Mouse (Mus musculus) limb, embryonic 11.5 days (tissue): ENCODE results near the gene Mst1r. TPM values are rescaled to one million over a fixed set of nuclear protein-coding genes. Genes with fewer than 3 reads are reported as not detected.
A peak's percentile ranks its signal among the peaks of the same experiment; 100 is the strongest.

ENCODE experiments used
- ATAC-seq: fragments of 200-750 bp; cut with Nextera tagmentation; 2 replicates; pipeline ENCODE4 v1.8.0; 2017; ENCODE audit warnings: low read depth; ENCODE audit not compliant: insufficient number of reproducible peaks, low FRiP score, low TSS enrichment
- DNase-seq: peaks from one replicate; pipeline ENCODE4 v3.0.0-alpha.2; 2015; ENCODE audit warnings: low spot score
- H3K27ac ChIP-seq: fragments of 300-500 bp; sonication (generic); replicated peaks from 2 replicates; pipeline ENCODE4 v1.5.1; 2014; ENCODE audit warnings: low read depth, mild to moderate bottlenecking, low read length
- H3K27me3 ChIP-seq: fragments of 300-500 bp; sonication (generic); 2 replicates; pipeline ENCODE4 v1.6.1; 2014; ENCODE audit warnings: mild to moderate bottlenecking, low read length, mixed read lengths; ENCODE audit not compliant: control insufficient read depth, insufficient read depth
- H3K36me3 ChIP-seq: fragments of 300-500 bp; sonication (generic); 2 replicates; pipeline ENCODE4 v1.6.1; 2014; ENCODE audit warnings: mild to moderate bottlenecking, low read length, moderate library complexity, mixed read lengths; ENCODE audit not compliant: control insufficient read depth, insufficient read depth
- H3K4me1 ChIP-seq: fragments of 300-500 bp; sonication (generic); 2 replicates; pipeline ENCODE4 v1.6.1; 2014; ENCODE audit warnings: low read length, mixed read lengths; ENCODE audit not compliant: control insufficient read depth, insufficient read depth
- H3K4me2 ChIP-seq: fragments of 300-500 bp; sonication (generic); 2 replicates; pipeline ENCODE4 v1.6.1; 2014; ENCODE audit warnings: low read depth, mild to moderate bottlenecking, moderate library complexity; ENCODE audit not compliant: severe bottlenecking
- H3K4me3 ChIP-seq: fragments of 300-500 bp; sonication (generic); 2 replicates; pipeline ENCODE4 v1.5.1; 2014; ENCODE audit warnings: low read depth, low read length
- H3K9ac ChIP-seq: fragments of 300-500 bp; sonication (generic); 2 replicates; pipeline ENCODE4 v1.6.1; 2014; ENCODE audit warnings: mild to moderate bottlenecking, low read length
- H3K9me3 ChIP-seq: fragments of 300-500 bp; sonication (generic); 2 replicates; pipeline ENCODE4 v1.6.1; 2016; ENCODE audit warnings: low read length; ENCODE audit not compliant: control insufficient read depth
- WGBS: fragments of 180-500 bp; shearing (Covaris S2); extraction: QIAGEN DNeasy Blood & Tissue Kit; methylation state at CpG from one replicate; pipeline ENCODE4 v1.1.7; 2014; 5-methylcytosine and 5-hydroxymethylcytosine counted together
- polyA plus RNA-seq: library from polyadenylated mRNA; unstranded; fragments of >200 nt; fragmentation: Nextera tagmentation; extraction: Ambion mirVana; gene quantifications from 2 replicates; pipeline ENCODE4 v1.2.1, GENCODE M21; 2014

The Mst1r gene
- polyA plus RNA-seq, 1 experiment from 2014 or later: 0.36 TPM

GRCm38 (mm10) chr9:107919441-107919840, 12.8 kb downstream of the Mst1r start:
- H3K4me3 ChIP-seq: no peak overlapping the region
- peaks cover 7% of the 10 kb centered on the region; the same call in 1 of the 2 replicates for H3K4me1 ChIP-seq
- H3K36me3 ChIP-seq: no peaks in the 10 kb centered on the region
- H3K27ac ChIP-seq: no peak overlapping the region
- ATAC-seq (no peak), DNase-seq (no peak)
- H3K9ac ChIP-seq: no peak overlapping the region
- no peak overlapping the region for H3K4me2 ChIP-seq
- H3K9me3 ChIP-seq: no peaks in the 10 kb centered on the region
- no peaks in the 10 kb centered on the region for H3K27me3 ChIP-seq
- 89% methylated on average over 5 of the region's 5 CpGs for WGBS

GRCm38 (mm10) chr9:107923021-107923420, 16.3 kb downstream of the Mst1r start:
- 39% methylated on average over 7 of the region's 7 CpGs for WGBS
- no peak for ATAC-seq
- no peaks in the 10 kb centered on the region for H3K9me3 ChIP-seq
- peaks cover 3% of the 10 kb centered on the region; the same call in 1 of the 2 replicates for H3K4me1 ChIP-seq
- H3K9ac ChIP-seq: no peak overlapping the region
- H3K4me2 ChIP-seq: no peak overlapping the region
- H3K4me3 ChIP-seq: no peak overlapping the region
- H3K27me3 ChIP-seq: no peaks in the 10 kb centered on the region
- no peaks in the 10 kb centered on the region for H3K36me3 ChIP-seq
- H3K27ac ChIP-seq: no peak overlapping the region
- peak; percentile 51 for DNase-seq

- Histone ChIP-seq H3K4me1 (no peaks in the 10 kb centered on the region), H3K9ac (no peak overlapping the region), H3K27ac (no peak overlapping the region), H3K27me3 (no peaks in the 10 kb centered on the region), H3K36me3 (no peaks in the 10 kb centered on the region), H3K4me2 (no peak overlapping the region), H3K9me3 (no peaks in the 10 kb centered on the region), H3K4me3 (no peak overlapping the region)
- no peak for DNase-seq
- WGBS: 68% methylated on average over 6 of the region's 6 CpGs
- ATAC-seq: no peak
Measured at GRCm38 (mm10) chr9:107923956-107924355, 17.3 kb downstream of the Mst1r start.

- no peak for DNase-seq
Measured at GRCm38 (mm10) chr9:107925251-107925650, 18.6 kb downstream of the Mst1r start.

GRCm38 (mm10) chr9:107926920-107927420, 20.3 kb downstream of the Mst1r start:
- Histone ChIP-seq H3K36me3 (no peaks in the 10 kb centered on the region), H3K4me3 (no peak overlapping the region), H3K4me1 (no peaks in the 10 kb centered on the region), H3K27me3 (no peaks in the 10 kb centered on the region), H3K27ac (no peak overlapping the region), H3K9me3 (no peaks in the 10 kb centered on the region), H3K4me2 (no peak overlapping the region), H3K9ac (no peak overlapping the region)
- 44% methylated on average over 9 of the region's 9 CpGs for WGBS
- ATAC-seq (no peak), DNase-seq (no peak)

More at GRCm38 (mm10) chr9:107925251-107925650, 18.6 kb downstream of the Mst1r start:
- Histone ChIP-seq H3K4me2 (no peak overlapping the region), H3K4me3 (no peak overlapping the region), H3K36me3 (no peaks in the 10 kb centered on the region), H3K9me3 (no peaks in the 10 kb centered on the region), H3K27me3 (no peaks in the 10 kb centered on the region), H3K27ac (no peak overlapping the region), H3K4me1 (no peaks in the 10 kb centered on the region), H3K9ac (no peak overlapping the region)
- ATAC-seq: no peak
- 58% methylated on average over 2 of the region's 3 CpGs for WGBS

GRCm38 (mm10) chr9:107927749-107928148, 21.1 kb downstream of the Mst1r start:
- no peak overlapping the region for H3K27ac ChIP-seq
- whole genome bisulfite sequencing: 71% methylated on average over 5 of the region's 5 CpGs
- DNase-seq: no peak
- ATAC-seq: no peak
- H3K9me3 ChIP-seq: no peaks in the 10 kb centered on the region
- H3K27me3 ChIP-seq: no peaks in the 10 kb centered on the region
- H3K36me3 ChIP-seq: no peaks in the 10 kb centered on the region
- H3K4me2 ChIP-seq: no peak overlapping the region
- no peak overlapping the region for H3K4me3 ChIP-seq
- no peaks in the 10 kb centered on the region for H3K4me1 ChIP-seq
- H3K9ac ChIP-seq: no peak overlapping the region

GRCm38 (mm10) chr9:107928169-107928568, 21.5 kb downstream of the Mst1r start, which contains the start of gene Actl11:
Actl11 (plus strand) TSS chr9:107928469.
- DNase-seq (no peak), ATAC-seq (no peak)
- H3K9me3 ChIP-seq: no peaks in the 10 kb centered on the region
- no peak within 1 kb of the TSS for H3K4me2 ChIP-seq
- H3K9ac ChIP-seq: no peak within 1 kb of the TSS
- H3K4me1 ChIP-seq: no peaks in the 10 kb centered on the region
- WGBS: 81% methylated on average over 3 of the region's 3 CpGs
- no peaks in the 10 kb centered on the region for H3K27me3 ChIP-seq
- H3K4me3 ChIP-seq: no peak within 1 kb of the TSS
- no peak within 1 kb of the TSS for H3K27ac ChIP-seq
- H3K36me3 ChIP-seq: no peaks in the 10 kb centered on the region

- peaks cover 8% of the 10 kb centered on the region for H3K4me1 ChIP-seq
- H3K27me3 ChIP-seq: 0 out of 2 replicates have a peak, but pooled peaks cover 2% of the 10 kb centered on the region
- H3K36me3 ChIP-seq: no peaks in the 10 kb centered on the region
- H3K4me3 ChIP-seq: no peak overlapping the region
- H3K9me3 ChIP-seq: no peaks in the 10 kb centered on the region
- no peak overlapping the region for H3K27ac ChIP-seq
- no peak overlapping the region for H3K4me2 ChIP-seq
- no peak for ATAC-seq
- H3K9ac ChIP-seq: no peak overlapping the region
- DNase-seq: no peak
- WGBS: 70% methylated on average over 4 of the region's 4 CpGs
Measured at GRCm38 (mm10) chr9:107932221-107932620, 25.5 kb downstream of the Mst1r start.

GRCm38 (mm10) chr9:107934146-107934545, 27.5 kb downstream of the Mst1r start:
- no peak for ATAC-seq
- H3K27me3 ChIP-seq: 0 out of 2 replicates have a peak, but pooled peaks cover 2% of the 10 kb centered on the region
- H3K4me1 ChIP-seq: peaks cover 8% of the 10 kb centered on the region

More at GRCm38 (mm10) chr9:107934146-107934545, 27.5 kb downstream of the Mst1r start:
- DNase-seq: no peak
- H3K27ac ChIP-seq: no peak overlapping the region
- no peaks in the 10 kb centered on the region for H3K36me3 ChIP-seq
- WGBS: 87% methylated on average over 11 of the region's 11 CpGs
- no peak overlapping the region for H3K9ac ChIP-seq
- no peak overlapping the region for H3K4me3 ChIP-seq
- H3K4me2 ChIP-seq: no peak overlapping the region
- no peaks in the 10 kb centered on the region for H3K9me3 ChIP-seq
